ENCODE assay signal across 8 mouse cellular contexts in genomic region chr11:94213735-94214594, GRCm38 (mm10). TPM values are rescaled to one million over a fixed set of nuclear protein-coding genes. Genes with fewer than 3 reads are reported as not detected.
DNase-seq lines count a peak whose midpoint lies in the region; ATAC-seq and TF ChIP-seq lines count a peak whose summit lies in the region.

No protein-coding gene starts in this region.

- H3K27ac ChIP-seq in lung, postnatal 0 days (ENCODE audit: low read length): no peak overlapping the region
- H3K27ac ChIP-seq in hindbrain, embryonic 14.5 days: 0 out of 2 replicates have a peak overlapping the region, but pooled peaks have one; percentile 32
- 0 out of 2 replicates have a peak overlapping the region, but pooled peaks have one; percentile 11 for H3K27ac ChIP-seq in midbrain, embryonic 16.5 days (ENCODE audit: low read length)

- no peak overlapping the region for H3K4me3 ChIP-seq in lung, postnatal 0 days (ENCODE audit: low read depth, low read length)
- peak overlapping the region; percentile 99 for H3K4me3 ChIP-seq in hindbrain, embryonic 14.5 days (replicated peaks; ENCODE audit: low read length)
- peak overlapping the region; percentile 99 for H3K4me3 ChIP-seq in midbrain, embryonic 16.5 days (ENCODE audit: low read depth, low read length)

- peak overlapping the region; percentile 30 for H3K4me2 ChIP-seq in lung, postnatal 0 days (replicated peaks; ENCODE audit: low read depth, low read length)
- peak overlapping the region; percentile 72 for H3K4me2 ChIP-seq in hindbrain, embryonic 14.5 days (replicated peaks)
- peak overlapping the region; percentile 72 for H3K4me2 ChIP-seq in midbrain, embryonic 16.5 days (ENCODE audit: low read length)

- H3K9me3 ChIP-seq in lung, postnatal 0 days (ENCODE audit: low read length): no peaks in the 10 kb centered on the region
- no peaks in the 10 kb centered on the region for H3K9me3 ChIP-seq in hindbrain, embryonic 14.5 days (ENCODE audit: control insufficient read depth, low read length)
- no peaks in the 10 kb centered on the region for H3K9me3 ChIP-seq in midbrain, embryonic 16.5 days (replicated peaks; ENCODE audit: control insufficient read depth, low read length, poor library complexity, severe bottlenecking)

- H3K9ac ChIP-seq in lung, postnatal 0 days (replicated peaks; ENCODE audit: low read depth): no peak overlapping the region
- H3K9ac ChIP-seq in hindbrain, embryonic 14.5 days: peak overlapping the region; percentile 36
- H3K9ac ChIP-seq in midbrain, embryonic 16.5 days (ENCODE audit: low read depth, low read length): peak overlapping the region; percentile 46

- TF ChIP-seq EP300 in lung, postnatal 0 days (IDR thresholded peaks at IDR 0.05): no peak

- no peak for TF ChIP-seq CTCF in lung, postnatal 0 days (IDR thresholded peaks at IDR 0.05)

- ATAC-seq in lung, postnatal 0 days: no peak
- ATAC-seq in hindbrain, embryonic 14.5 days (ENCODE audit: low FRiP score): no peak
- no peak for ATAC-seq in midbrain, embryonic 16.5 days

- H3K27me3 ChIP-seq in lung, postnatal 0 days (replicated peaks; ENCODE audit: insufficient read depth, low read length): no peaks in the 10 kb centered on the region
- no peaks in the 10 kb centered on the region for H3K27me3 ChIP-seq in hindbrain, embryonic 14.5 days (ENCODE audit: control insufficient read depth, insufficient read depth, low read length)
- H3K27me3 ChIP-seq in midbrain, embryonic 16.5 days (ENCODE audit: control insufficient read depth, insufficient read depth, low read depth, low read length): no peaks in the 10 kb centered on the region

- no peaks in the 10 kb centered on the region for H3K4me1 ChIP-seq in lung, postnatal 0 days (ENCODE audit: insufficient read depth, low read depth, low read length)
- H3K4me1 ChIP-seq in hindbrain, embryonic 14.5 days (replicated peaks; ENCODE audit: control insufficient read depth, insufficient read depth, low read length): peaks cover 21% of the 10 kb centered on the region
- H3K4me1 ChIP-seq in midbrain, embryonic 16.5 days (ENCODE audit: control insufficient read depth, insufficient read depth, low read length): peaks cover 28% of the 10 kb centered on the region

- WGBS in lung, postnatal 0 days: 86% methylated on average over 29 of the region's 29 CpGs
- 81% methylated on average over 29 of the region's 29 CpGs for WGBS in hindbrain, embryonic 14.5 days
- WGBS in midbrain, embryonic 16.5 days: 81% methylated on average over 29 of the region's 29 CpGs

- DNase-seq in lung, postnatal 0 days (ENCODE audit: low spot score): no peak
- DNase-seq in lung, postnatal 10 days: no peak
- DNase-seq in cerebellum, adult 9-11 months: peak; percentile 70
- no peak for DNase-seq in hindbrain, embryonic 14.5 days (ENCODE audit: low spot score)
- no peak for DNase-seq in urinary bladder, postnatal 25 days (ENCODE audit: low spot score)
- DNase-seq in right cerebral cortex, postnatal 36 days (ENCODE audit: low spot score in 2 of 2): no peak
- no peak for DNase-seq in spleen, postnatal 14 days (ENCODE audit: low spot score in 2 of 2)

- H3K36me3 ChIP-seq in lung, postnatal 0 days (ENCODE audit: insufficient read depth, low read length): no peaks in the 10 kb centered on the region
- H3K36me3 ChIP-seq in hindbrain, embryonic 14.5 days (replicated peaks; ENCODE audit: control insufficient read depth, insufficient read depth): peaks cover 23% of the 10 kb centered on the region
- peaks cover 10% of the 10 kb centered on the region; the same call in 1 of the 2 replicates for H3K36me3 ChIP-seq in midbrain, embryonic 16.5 days (ENCODE audit: control insufficient read depth, insufficient read depth, low read length)

RNA-seq across cellular contexts. Expression of gene Tob1, which starts 2.7 kb away (rescaled TPM):
- polyA plus RNA-seq in lung, postnatal 0 days (2015; fragmentation: Nextera tagmentation; extraction: Ambion mirVana): 43.9 and 46.0 TPM in 2 replicates
- 34.3 and 34.6 TPM in 2 replicates for polyA plus RNA-seq in hindbrain, embryonic 14.5 days (2014; fragmentation: Nextera tagmentation; extraction: Ambion mirVana)
- 28.1 and 28.6 TPM in 2 replicates for polyA plus RNA-seq in midbrain, embryonic 16.5 days (2015; fragmentation: Nextera tagmentation; extraction: Ambion mirVana)

RNA-seq across cellular contexts. Expression of gene Wfikkn2, which starts 31.8 kb away (rescaled TPM):
- polyA plus RNA-seq in lung, postnatal 0 days (2015; fragmentation: Nextera tagmentation; extraction: Ambion mirVana): 0.46 and 0.60 TPM in 2 replicates
- 5.7 and 6.8 TPM in 2 replicates for polyA plus RNA-seq in hindbrain, embryonic 14.5 days (2014; fragmentation: Nextera tagmentation; extraction: Ambion mirVana)
- polyA plus RNA-seq in midbrain, embryonic 16.5 days (2015; fragmentation: Nextera tagmentation; extraction: Ambion mirVana): 4.1 and 5.0 TPM in 2 replicates
